Mouse (Mus musculus): ENCODE data around the gene Stpg4.

GRCm38 (mm10) chr17:87379821-87380220 lies 47.7 kb downstream of the Stpg4 start:
- TF ChIP-seq CTCF (IDR thresholded peaks at IDR 0.05; ENCODE audit: extremely low read depth, insufficient read length, insufficient replicate concordance, low read depth, low read length) (no peak), POLR2A (IDR thresholded peaks at IDR 0.05; ENCODE audit: low read depth, low read length) (no peak)
